Mouse (Mus musculus) intestine, embryonic 15.5 days (tissue): ENCODE measurements around the gene Nr0b1. TPM values are rescaled to one million over a fixed set of nuclear protein-coding genes. Genes with fewer than 3 reads are reported as not detected.
A peak's percentile ranks its signal among the peaks of the same experiment; 100 is the strongest.

Source experiments
- ATAC-seq: fragments of 200-750 bp; cut with Nextera tagmentation; 2 replicates; pipeline ENCODE4 v1.8.0; 2017; ENCODE audit warnings: moderate TSS enrichment, moderate library complexity
- H3K27ac ChIP-seq: fragments of 300-500 bp; sonication (generic); 2 replicates; pipeline ENCODE4 v1.5.1; 2015; ENCODE audit warnings: mild to moderate bottlenecking, inconsistent platforms
- H3K27me3 ChIP-seq: fragments of 300-500 bp; sonication (generic); replicated peaks from 2 replicates; pipeline ENCODE4 v1.6.1; 2015; ENCODE audit warnings: inconsistent platforms
- H3K36me3 ChIP-seq: fragments of 300-500 bp; sonication (generic); 2 replicates; pipeline ENCODE4 v1.6.1; 2015; ENCODE audit warnings: inconsistent platforms
- H3K4me1 ChIP-seq: fragments of 300-500 bp; sonication (generic); replicated peaks from 2 replicates; pipeline ENCODE4 v1.6.1; 2015; ENCODE audit warnings: inconsistent platforms
- H3K4me2 ChIP-seq: fragments of 300-500 bp; sonication (generic); replicated peaks from 2 replicates; pipeline ENCODE4 v1.6.1; 2015; ENCODE audit warnings: mild to moderate bottlenecking, inconsistent platforms
- H3K4me3 ChIP-seq: fragments of 300-500 bp; sonication (generic); replicated peaks from 2 replicates; pipeline ENCODE4 v1.5.1; 2015; ENCODE audit warnings: inconsistent platforms
- H3K9ac ChIP-seq: fragments of 300-500 bp; sonication (generic); 2 replicates; pipeline ENCODE4 v1.6.1; 2015; ENCODE audit warnings: inconsistent platforms
- H3K9me3 ChIP-seq: fragments of 300-500 bp; sonication (generic); 2 replicates; pipeline ENCODE4 v1.6.1; 2016; ENCODE audit warnings: inconsistent platforms
- WGBS: fragments of 180-500 bp; shearing (Covaris S2); methylation state at CpG from one replicate; pipeline ENCODE4 v1.1.7; 2015; 5-methylcytosine and 5-hydroxymethylcytosine counted together
- polyA plus RNA-seq: library from polyadenylated mRNA; unstranded; fragments of >200 nt; fragmentation: Nextera tagmentation; extraction: Ambion mirVana; gene quantifications from 2 replicates; pipeline ENCODE4 v1.2.1, GENCODE M21; 2015

Nr0b1 gene
- polyA plus RNA-seq, result 0.23 and 0.33 TPM in 2 replicates

- peak within 1 kb of the TSS; percentile 23 for H3K4me3 ChIP-seq
- ATAC-seq, result no peak
- 24% methylated on average over 53 of the region's 53 CpGs for WGBS
These were observed at the start of gene Nr0b1 for GRCm38 (mm10) chrX:86191614-86192419. Nr0b1 (plus strand) TSS chrX:86191764.

GRCm38 (mm10) chrX:86187250-86187649 is 4.3 kb upstream of the Nr0b1 start:
- ATAC-seq, result no peak
- 81% methylated on average over 2 of the region's 2 CpGs for WGBS

More at GRCm38 (mm10) chrX:86191614-86192419, at the start of gene Nr0b1:
- no peaks in the 10 kb centered on the region for H3K36me3 ChIP-seq
- no peak within 1 kb of the TSS for H3K27ac ChIP-seq
- H3K9me3 ChIP-seq, result no peaks in the 10 kb centered on the region
- no peaks in the 10 kb centered on the region for H3K4me1 ChIP-seq
- H3K4me2 ChIP-seq, result peak within 1 kb of the TSS; percentile 66
- peaks cover 15% of the 10 kb centered on the region for H3K27me3 ChIP-seq
- no peak within 1 kb of the TSS for H3K9ac ChIP-seq

GRCm38 (mm10) chrX:86192420-86192994 is 943 bp downstream of the Nr0b1 start:
- Histone ChIP-seq H3K27ac (no peak overlapping the region), H3K4me1 (no peaks in the 10 kb centered on the region), H3K36me3 (no peaks in the 10 kb centered on the region), H3K9me3 (no peaks in the 10 kb centered on the region), H3K4me2 (peak overlapping the region; percentile 66), H3K4me3 (peak overlapping the region; percentile 23), H3K9ac (no peak overlapping the region), H3K27me3 (peaks cover 15% of the 10 kb centered on the region)
- no peak for ATAC-seq
- 27% methylated on average over 25 of the region's 25 CpGs for WGBS

More at GRCm38 (mm10) chrX:86187250-86187649, 4.3 kb upstream of the Nr0b1 start:
- Histone ChIP-seq H3K27me3 (peaks cover 10% of the 10 kb centered on the region), H3K4me1 (no peaks in the 10 kb centered on the region), H3K9me3 (no peaks in the 10 kb centered on the region), H3K36me3 (no peaks in the 10 kb centered on the region), H3K9ac (no peak overlapping the region), H3K27ac (no peak overlapping the region), H3K4me3 (no peak overlapping the region), H3K4me2 (no peak overlapping the region)

- Histone ChIP-seq H3K9ac (no peak overlapping the region), H3K27me3 (peaks cover 15% of the 10 kb centered on the region), H3K4me3 (no peak overlapping the region), H3K4me2 (no peak overlapping the region), H3K4me1 (no peaks in the 10 kb centered on the region), H3K27ac (no peak overlapping the region), H3K9me3 (no peaks in the 10 kb centered on the region), H3K36me3 (no peaks in the 10 kb centered on the region)
- WGBS, result 47% methylated on average over 4 of the region's 4 CpGs
- no peak for ATAC-seq
These were observed 1.8 kb downstream of the Nr0b1 start for GRCm38 (mm10) chrX:86193386-86193785.

- WGBS, result 70% methylated on average over 1 of the region's 1 CpGs
- H3K4me1 ChIP-seq, result no peaks in the 10 kb centered on the region
- no peaks in the 10 kb centered on the region for H3K9me3 ChIP-seq
- H3K9ac ChIP-seq, result no peak overlapping the region
- H3K36me3 ChIP-seq, result no peaks in the 10 kb centered on the region
- no peak for ATAC-seq
- no peak overlapping the region for H3K27ac ChIP-seq
- H3K4me3 ChIP-seq, result no peak overlapping the region
- H3K4me2 ChIP-seq, result no peak overlapping the region
- H3K27me3 ChIP-seq, result no peaks in the 10 kb centered on the region
These were observed 45.7 kb downstream of the Nr0b1 start for GRCm38 (mm10) chrX:86237246-86237645.

Other genes starting within 250 kb of the Nr0b1 start
- gene Samt3, start 147.6 kb upstream of the Nr0b1 start, polyA plus RNA-seq, result not detected in 2 replicates
- not detected in 2 replicates for gene Mageb4, start 113.3 kb downstream of the Nr0b1 start, polyA plus RNA-seq